Mouse (Mus musculus) ES-E14 (cell line): ENCODE data around the gene Sertad2.

Source experiments
- MAFK ChIP-seq: IDR thresholded peaks from 2 replicates; pipeline ENCODE4 v1.6.1; 2014; ENCODE audit warnings: mild to moderate bottlenecking, low read depth, low read length, inconsistent platforms; ENCODE audit not compliant: insufficient read depth
- ZC3H11A ChIP-seq: IDR thresholded peaks from 2 replicates; pipeline ENCODE4 v1.6.1; 2012; ENCODE audit warnings: low read depth, mild to moderate bottlenecking, inconsistent platforms, low read length, borderline replicate concordance
- ZNF384 ChIP-seq: IDR thresholded peaks from 2 replicates; pipeline ENCODE4 v1.6.1; 2012; ENCODE audit warnings: low read depth, low read length, inconsistent platforms

DNA sequence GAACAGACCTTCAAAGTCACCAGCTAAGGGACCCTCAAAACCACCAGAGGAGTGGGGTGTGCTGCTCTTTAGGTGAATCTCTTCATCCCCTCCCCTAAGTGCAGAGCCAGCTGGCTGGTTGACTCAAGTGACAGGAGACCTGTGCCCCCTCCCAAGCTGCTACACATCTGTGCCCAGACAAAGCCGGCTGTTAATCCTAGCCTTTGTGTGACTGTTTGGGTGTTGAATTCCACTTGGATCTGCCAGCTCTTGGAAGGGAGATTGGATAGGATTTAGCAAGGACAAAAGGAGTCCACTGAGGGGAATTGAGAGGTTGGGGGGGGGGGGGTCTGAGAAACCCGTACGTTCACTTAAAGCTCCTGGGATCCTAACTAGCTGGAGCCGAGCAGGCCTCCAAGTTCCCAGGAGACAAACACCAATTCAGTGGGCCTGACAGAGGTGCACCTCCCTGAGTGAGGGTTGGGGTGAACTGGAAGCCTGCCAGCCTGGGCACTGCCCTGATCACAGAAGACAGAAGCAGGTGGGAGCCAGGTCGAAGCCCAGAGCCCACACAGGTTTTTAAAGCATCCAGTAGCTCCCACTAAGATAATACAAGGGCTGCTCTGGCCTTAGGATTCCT, 120.6 kb downstream of the Sertad2 start:
- TF ChIP-seq ZC3H11A (no peak), ZNF384 (no peak), MAFK (no peak)
